Mouse (Mus musculus) embryonic fibroblast, embryonic 13.5 days (primary cell): ENCODE measurements around the gene Osbp2.

Experiments
- CTCF ChIP-seq: IDR thresholded peaks from 2 replicates; pipeline ENCODE4 v1.5.1; 2011; ENCODE audit warnings: mild to moderate bottlenecking, control low read depth, low read length, moderate library complexity, borderline replicate concordance; ENCODE audit not compliant: insufficient read depth
- POLR2A ChIP-seq: IDR thresholded peaks from 2 replicates; pipeline ENCODE4 v1.6.1; 2011; ENCODE audit warnings: low read depth, mild to moderate bottlenecking, control low read depth, low read length, moderate library complexity

DNA sequence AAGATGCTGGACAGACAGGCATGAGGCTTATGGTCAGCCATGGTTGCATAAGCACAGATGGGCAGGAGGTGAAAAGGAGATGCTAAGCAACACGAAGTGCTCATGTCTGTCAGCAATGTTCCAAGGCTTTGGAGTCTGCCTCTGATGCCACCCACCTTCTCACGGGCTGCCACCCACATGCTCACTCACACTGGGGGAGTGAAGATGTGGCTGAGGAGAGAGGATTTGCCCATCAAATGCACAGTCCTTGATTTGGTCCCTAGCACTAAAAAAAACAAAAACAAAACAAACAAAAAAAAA, 13.4 kb downstream of the Osbp2 start:
- no peak for TF ChIP-seq CTCF
- no peak for TF ChIP-seq POLR2A
